Mouse (Mus musculus) hindlimb bud, embryonic 11.5 days (tissue): Measurements from ENCODE around the gene Ralgds.

Experiments used
- DNase-seq: peaks from one replicate; pipeline ENCODE4 v3.0.0-alpha.2; 2012; ENCODE audit warnings: low read depth, low spot score; ENCODE audit errors: extremely low spot score

Ralgds gene

GRCm38 (mm10) chr2:28532938-28533771 lies 20.2 kb downstream of the Ralgds start:
- no peak for DNase-seq

GRCm38 (mm10) chr2:28533901-28534435 lies 21.0 kb downstream of the Ralgds start:
- DNase-seq, result no peak

GRCm38 (mm10) chr2:28534436-28535262 lies 21.7 kb downstream of the Ralgds start:
- no peak for DNase-seq

- DNase-seq, result no peak
Measured at GRCm38 (mm10) chr2:28535263-28535540, 22.3 kb downstream of the Ralgds start.

GRCm38 (mm10) chr2:28535650-28536049 lies 22.7 kb downstream of the Ralgds start:
- DNase-seq, result no peak

GRCm38 (mm10) chr2:28536166-28536565 lies 23.2 kb downstream of the Ralgds start:
- no peak for DNase-seq

- no peak for DNase-seq
Measured at GRCm38 (mm10) chr2:28536766-28537633, 24.1 kb downstream of the Ralgds start.

GRCm38 (mm10) chr2:28537634-28537920 lies 24.7 kb downstream of the Ralgds start:
- DNase-seq, result no peak

- no peak for DNase-seq
Measured at GRCm38 (mm10) chr2:28537995-28538816, 25.3 kb downstream of the Ralgds start.

GRCm38 (mm10) chr2:28538817-28539128 lies 25.8 kb downstream of the Ralgds start:
- DNase-seq, result no peak

GRCm38 (mm10) chr2:28539206-28539605 lies 26.3 kb downstream of the Ralgds start:
- no peak for DNase-seq

GRCm38 (mm10) chr2:28539949-28540348 lies 27.0 kb downstream of the Ralgds start:
- no peak for DNase-seq

- no peak for DNase-seq
Measured at GRCm38 (mm10) chr2:28540587-28541227, 27.8 kb downstream of the Ralgds start.

- DNase-seq, result no peak
Measured at GRCm38 (mm10) chr2:28543894-28544293, 31.0 kb downstream of the Ralgds start.

GRCm38 (mm10) chr2:28545976-28546375 lies 33.1 kb downstream of the Ralgds start:
- no peak for DNase-seq

- no peak for DNase-seq
Measured at GRCm38 (mm10) chr2:28546560-28546959, 33.6 kb downstream of the Ralgds start.

GRCm38 (mm10) chr2:28547237-28548172 lies 34.6 kb downstream of the Ralgds start:
- DNase-seq, result no peak

- DNase-seq, result no peak
Measured at GRCm38 (mm10) chr2:28549157-28549556, 36.2 kb downstream of the Ralgds start.

GRCm38 (mm10) chr2:28552301-28552700 lies 39.4 kb downstream of the Ralgds start:
- DNase-seq, result no peak
